Mouse (Mus musculus): ENCODE data around the gene Emid1. TPM values are rescaled to one million over a fixed set of nuclear protein-coding genes. Genes with fewer than 3 reads are reported as not detected.

The Emid1 gene
- total RNA-seq, 2 experiments from 2014 or later, result 3.2 to 5.2 TPM

DNA sequence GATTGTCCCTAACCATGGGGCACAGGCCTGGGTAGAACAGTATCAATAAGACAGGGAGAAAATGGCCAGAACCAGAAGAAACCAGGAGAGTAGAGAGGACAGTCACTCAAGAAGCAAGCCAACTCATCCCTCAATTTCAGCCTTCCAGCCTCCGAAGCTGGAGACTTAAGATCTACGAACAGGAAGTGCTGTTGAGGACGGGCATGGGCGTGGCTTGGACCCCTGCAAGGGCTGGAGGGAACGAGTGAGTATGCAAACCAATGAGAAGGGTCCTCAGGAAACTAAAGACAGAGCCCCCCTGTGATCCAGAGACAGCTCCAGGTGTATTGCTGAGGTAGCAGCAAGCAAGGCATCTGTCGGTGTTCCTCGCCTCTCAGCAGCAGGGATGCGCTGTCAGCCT lies 12.3 kb upstream of the Emid1 start:
- no peak for ATAC-seq (replicated peaks; ENCODE audit: low FRiP score, low TSS enrichment, poor library complexity, severe bottlenecking)

DNA sequence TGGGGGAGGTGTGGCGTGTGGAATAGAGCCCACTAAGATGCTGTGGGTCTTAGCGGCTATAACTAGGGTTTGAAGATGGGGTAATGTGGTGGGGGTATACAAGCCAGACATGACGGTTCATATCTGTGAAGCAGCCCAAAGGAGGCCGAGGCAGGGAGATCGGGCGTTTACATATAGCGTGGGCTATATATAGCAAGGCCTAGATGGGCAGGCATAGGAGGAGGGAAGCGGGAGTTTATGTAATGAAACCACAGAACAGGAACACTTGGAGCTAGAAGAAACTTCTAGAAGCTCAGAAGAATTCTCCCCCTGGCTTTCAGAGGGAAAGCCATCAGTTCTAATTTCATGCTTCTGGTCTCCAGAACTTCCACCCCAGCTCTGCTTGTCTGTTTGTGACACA lies 11.4 kb upstream of the Emid1 start:
- ATAC-seq (replicated peaks; ENCODE audit: low FRiP score, low TSS enrichment, poor library complexity, severe bottlenecking), result no peak

DNA sequence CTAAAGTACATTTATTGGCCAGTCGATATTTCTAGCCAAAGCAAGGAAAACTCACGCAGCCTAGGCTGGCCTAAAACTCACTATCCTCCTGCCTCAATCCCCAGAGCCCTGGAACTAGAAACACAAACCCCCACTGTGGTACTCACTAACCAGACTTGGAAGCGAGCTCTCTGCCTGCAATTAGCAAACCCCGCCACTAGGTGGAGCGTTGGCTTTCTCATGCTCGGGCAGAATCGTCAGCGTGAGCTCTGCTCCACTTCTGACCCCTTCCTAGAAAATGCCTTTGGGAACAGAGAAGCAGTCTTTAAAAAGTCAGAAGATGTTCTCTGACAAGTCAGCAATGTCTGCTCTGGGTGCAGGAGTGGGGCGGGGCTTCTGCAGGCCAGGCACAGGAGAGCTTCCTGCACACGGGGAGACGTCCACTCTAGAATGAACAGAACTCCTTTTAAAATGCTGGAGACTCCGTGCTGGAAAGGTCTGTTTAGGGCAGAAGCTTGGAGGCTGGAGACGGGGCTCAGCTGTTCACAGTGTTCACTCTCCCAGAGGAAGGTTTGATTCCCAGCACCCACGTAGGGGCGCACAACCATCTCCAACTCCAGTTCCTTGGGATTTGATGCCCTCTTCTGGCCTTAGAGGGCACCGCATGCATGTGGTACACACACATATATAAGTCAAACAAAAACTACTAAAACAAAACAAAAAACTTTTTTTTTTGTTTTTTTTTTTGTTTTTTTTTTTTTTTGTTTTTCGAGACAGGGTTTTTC lies 8.8 kb upstream of the Emid1 start:
- no peak for ATAC-seq (replicated peaks; ENCODE audit: low FRiP score, low TSS enrichment, poor library complexity, severe bottlenecking)

DNA sequence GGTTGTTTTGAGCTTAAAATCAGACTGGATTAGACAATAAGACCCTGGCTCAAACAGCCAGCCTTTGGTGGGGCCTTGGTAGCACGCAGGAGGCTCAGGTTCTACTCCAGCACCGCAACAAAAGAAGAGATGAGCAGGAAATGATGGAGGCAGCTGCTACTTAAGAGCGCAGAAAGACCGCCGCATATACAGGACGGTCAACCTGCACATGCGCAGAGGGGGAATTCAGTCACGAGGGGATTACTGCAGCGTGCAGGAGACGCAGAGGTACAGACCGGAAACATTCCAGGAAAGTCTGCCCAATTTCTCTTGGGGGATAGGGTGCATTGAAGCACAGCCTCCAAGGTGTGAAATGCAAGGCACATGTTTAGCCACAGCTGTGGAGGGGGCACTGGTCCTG lies 6.0 kb upstream of the Emid1 start:
- ATAC-seq (replicated peaks; ENCODE audit: low FRiP score, low TSS enrichment, poor library complexity, severe bottlenecking), result no peak

DNA sequence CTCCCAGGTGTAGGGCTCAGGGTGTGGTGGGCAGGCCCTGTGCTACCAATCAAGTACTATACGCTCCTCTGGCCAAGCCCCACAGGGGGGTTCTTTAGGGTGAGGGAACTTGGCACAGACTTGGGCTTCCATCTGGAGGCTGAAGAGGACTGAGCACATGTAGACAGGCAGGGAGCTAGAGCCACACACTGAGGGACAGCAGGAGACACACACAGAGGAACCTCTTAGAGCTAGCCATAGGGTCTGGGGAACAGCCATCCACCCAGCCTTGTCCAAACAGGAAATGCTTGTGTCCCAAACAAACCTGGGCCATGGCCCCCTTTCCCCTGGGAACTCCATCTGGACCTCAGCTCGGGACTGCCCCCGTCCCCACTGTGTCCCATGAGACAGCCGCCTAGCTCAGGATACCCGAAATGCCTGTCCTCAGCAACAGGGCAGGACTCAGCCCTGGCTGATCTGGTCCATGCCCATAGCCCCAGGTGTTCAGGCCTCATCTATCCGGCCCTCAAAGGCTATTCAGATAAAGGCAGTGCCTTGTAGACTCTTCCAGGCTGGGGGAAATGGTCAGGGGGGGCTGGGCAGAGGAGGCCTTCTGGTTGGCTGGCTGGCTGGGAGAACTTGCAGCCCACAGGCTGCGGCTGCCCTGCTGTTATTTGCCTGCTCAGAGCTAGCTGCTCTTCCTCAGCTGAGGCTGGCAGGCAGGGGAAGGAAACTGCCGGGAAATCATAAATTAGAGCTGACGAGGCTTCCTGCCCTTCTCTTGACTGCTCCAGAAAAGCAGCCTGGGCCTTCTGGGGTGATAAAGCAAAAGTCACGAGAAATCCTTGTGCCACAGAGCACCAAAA lies 3.1 kb upstream of the Emid1 start:
- ATAC-seq (replicated peaks; ENCODE audit: low FRiP score, low TSS enrichment, poor library complexity, severe bottlenecking), result no peak

DNA sequence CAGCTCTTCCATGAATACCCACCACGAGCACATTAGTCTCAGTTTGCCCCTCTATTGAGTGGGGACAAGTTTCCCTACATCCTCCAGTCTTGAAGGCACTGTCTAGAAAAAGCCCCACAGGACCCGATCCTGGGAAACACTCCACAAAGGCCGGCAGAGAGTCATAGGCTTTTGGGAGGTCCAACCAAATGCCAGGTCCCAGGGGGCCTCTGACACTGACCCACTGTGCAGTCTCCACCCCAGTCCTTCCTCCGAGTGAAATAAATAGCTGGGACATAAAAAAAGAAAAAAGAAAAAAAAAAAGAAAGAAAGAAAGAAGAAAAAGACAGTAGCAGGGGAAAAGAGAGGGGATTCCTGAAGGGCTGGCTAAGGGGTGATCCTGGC lies 818 bp downstream of the Emid1 start:
- ATAC-seq (replicated peaks; ENCODE audit: low FRiP score, low TSS enrichment, poor library complexity, severe bottlenecking), result no peak

DNA sequence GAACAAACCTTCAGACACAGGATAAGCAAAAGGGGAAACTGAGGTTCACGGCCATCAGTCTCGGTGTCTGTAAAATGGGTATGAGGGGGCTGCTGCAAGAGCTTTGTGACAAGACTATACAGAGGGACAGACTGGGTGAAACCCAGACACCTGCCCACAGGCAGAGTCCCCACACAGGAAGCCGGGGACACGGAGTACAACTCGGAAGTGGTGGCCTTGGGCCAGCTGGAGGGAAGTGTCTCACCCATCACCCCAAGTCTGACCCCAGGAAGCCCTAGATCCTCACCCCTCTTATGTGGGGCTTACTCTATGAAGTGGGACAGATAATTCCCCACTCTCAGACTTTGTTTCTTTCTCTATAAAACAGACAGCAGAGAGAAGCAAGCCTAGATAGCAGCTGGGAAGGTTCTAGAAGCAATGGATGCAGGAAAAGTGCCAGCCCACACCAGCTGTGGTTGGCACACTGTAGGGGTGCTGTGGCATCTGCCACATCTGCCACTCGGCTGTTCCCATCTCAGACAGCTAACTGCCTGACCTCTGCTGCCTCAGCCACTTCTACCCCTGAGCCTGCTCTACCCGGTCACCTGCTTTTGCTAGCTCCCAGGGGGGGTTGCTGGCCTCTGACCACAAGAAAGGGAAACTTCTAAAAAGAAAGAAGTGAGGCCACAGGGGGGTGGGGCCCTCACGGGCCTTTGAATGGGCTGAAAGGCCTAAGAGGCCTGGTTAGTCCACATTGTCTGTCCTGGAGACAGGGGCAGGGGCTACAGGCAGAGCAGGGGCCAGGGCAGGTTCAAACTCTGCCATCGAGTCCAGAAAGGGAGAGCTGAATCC lies 1.4 kb downstream of the Emid1 start:
- no peak for ATAC-seq (replicated peaks; ENCODE audit: low FRiP score, low TSS enrichment, poor library complexity, severe bottlenecking)

DNA sequence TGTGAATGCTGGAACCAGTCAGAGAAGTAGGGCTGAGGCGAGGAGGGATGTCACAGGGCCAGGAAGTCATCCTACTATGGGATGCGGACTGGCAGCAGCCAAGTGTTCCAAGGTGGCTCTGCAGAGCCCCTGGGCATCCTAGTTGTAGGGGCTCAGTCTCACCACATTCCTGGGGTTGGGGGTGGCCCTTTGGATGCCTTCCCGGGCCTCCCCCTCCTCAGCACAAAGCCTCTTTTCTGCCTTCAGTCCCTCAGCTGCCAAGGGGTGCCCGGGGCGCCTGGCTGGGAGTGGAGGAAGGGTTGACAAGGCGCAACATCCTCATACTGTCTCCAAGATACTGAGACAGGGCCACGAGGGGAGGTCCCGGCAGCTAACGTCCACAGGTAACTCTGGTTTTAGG lies 2.1 kb downstream of the Emid1 start:
- no peak for ATAC-seq (replicated peaks; ENCODE audit: low FRiP score, low TSS enrichment, poor library complexity, severe bottlenecking)

DNA sequence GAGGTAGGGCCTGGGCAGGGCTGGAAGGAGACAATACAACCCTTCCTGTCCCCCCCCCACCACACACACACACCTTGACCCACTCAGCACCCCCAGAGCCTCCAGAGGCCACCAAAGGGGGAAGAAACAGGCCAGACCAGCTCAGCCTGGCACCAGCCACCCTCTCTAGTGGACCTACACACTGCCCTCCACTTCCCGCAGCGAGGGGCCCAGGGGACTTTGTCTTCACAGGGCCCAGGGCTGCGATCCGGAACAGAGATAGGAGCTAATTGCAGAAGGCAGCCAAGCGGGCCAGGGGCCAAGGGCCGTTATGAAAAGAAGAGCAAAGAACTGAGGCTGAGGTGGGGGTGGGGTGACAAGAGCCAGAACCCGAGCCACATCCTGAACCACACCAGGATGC lies 2.8 kb downstream of the Emid1 start:
- ATAC-seq (replicated peaks; ENCODE audit: low FRiP score, low TSS enrichment, poor library complexity, severe bottlenecking), result no peak

DNA sequence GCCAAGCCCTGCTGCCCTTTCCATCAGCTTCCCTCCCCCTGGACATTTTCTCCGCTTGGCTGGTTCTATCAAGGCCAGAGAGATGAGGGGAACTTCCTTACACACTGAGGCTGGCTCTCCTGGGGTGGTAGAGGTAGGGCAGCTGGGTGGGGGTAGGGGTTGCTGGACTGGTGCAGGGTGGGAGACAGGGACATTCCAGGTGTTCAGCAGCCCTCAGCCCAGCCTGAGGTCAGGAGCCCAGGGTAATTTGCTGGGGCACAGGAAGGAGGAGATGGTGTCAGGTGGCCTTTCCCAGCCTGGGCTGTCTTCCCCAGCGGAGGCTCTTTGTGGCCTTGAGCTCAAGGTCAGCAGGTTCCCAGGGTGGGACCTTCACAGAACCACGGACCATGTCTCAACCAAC lies 6.5 kb downstream of the Emid1 start:
- no peak for ATAC-seq (replicated peaks; ENCODE audit: low FRiP score, low TSS enrichment, poor library complexity, severe bottlenecking)

DNA sequence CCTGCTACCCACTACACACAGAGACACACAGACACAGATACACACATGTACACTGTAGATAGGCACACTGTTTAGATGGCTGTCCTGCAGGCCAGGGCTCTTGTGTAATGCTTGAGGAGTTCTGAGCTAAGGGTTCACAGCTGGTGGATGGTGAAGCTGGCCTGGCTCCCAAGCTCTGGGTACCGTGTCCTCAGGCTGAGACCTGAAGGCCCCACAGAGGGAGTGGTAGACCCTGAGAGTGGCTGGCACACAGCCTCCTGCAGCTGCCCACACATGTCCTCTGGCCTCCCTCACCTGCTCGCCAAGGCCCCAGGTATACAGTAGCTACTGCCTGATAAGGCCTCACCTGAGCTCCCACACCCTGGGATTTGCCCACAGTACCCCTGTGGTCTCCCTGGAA lies 10.1 kb downstream of the Emid1 start:
- ATAC-seq (replicated peaks; ENCODE audit: low FRiP score, low TSS enrichment, poor library complexity, severe bottlenecking), result no peak

DNA sequence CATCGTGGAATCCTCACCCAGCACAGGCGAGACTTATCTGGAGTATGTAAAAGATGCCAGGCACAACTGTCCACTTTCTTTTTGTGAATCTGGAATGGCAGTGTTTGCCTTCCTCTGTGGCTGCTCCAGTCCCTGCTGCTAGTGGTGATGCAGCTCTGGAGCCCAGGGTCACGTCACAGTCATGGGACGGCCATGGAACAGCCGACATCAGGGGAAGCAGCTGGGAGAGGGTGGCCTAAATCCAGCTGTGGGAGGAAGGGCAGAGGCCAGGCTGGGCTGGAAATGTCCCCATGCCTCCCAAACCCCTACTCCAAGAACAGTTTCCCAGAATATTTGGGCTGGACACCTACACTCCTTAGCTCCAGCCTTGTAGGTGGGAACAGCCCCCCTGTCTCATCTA lies 10.8 kb downstream of the Emid1 start:
- no peak for ATAC-seq (replicated peaks; ENCODE audit: low FRiP score, low TSS enrichment, poor library complexity, severe bottlenecking)

DNA sequence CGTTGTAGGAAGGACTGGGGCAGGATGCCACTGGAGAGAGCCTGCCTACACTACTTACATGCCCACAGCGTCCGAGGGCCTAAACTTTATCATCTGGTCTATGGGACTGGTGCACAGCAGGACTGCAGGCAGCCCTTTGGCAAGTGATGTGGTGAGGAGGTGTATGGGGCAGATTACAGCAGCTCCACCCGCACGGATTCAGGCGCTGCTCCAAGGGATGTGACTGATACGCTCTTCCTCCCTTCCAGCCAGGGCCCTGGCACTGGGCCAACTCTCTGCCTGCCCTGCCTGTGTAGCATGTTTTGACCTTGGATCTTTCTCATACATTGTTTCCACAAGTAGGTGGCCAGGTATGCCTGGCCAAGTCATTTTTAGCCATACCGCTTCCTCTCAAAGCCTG lies 11.4 kb downstream of the Emid1 start:
- peak; percentile 97 for ATAC-seq (replicated peaks; ENCODE audit: low FRiP score, low TSS enrichment, poor library complexity, severe bottlenecking)

DNA sequence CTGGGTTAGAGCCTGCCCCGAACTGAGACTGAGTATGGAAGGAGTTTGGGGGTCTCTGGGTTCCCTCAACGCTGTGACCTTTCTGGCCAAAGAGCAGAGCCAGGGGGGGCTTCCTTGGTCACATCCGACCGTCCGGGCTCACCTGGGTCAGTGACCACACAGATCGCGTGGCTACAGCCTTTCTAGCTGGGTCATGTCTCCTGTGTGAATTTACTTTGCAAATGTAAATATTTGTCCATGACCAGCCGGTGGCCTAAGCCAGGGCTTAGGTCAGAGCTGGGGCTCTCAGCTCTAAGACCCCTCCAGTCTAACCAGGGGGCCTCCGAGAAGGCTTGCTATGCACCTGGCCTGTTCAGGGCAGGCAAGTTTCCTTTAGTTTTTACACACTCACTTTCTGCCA lies 12.7 kb downstream of the Emid1 start:
- ATAC-seq (replicated peaks; ENCODE audit: low FRiP score, low TSS enrichment, poor library complexity, severe bottlenecking), result no peak

DNA sequence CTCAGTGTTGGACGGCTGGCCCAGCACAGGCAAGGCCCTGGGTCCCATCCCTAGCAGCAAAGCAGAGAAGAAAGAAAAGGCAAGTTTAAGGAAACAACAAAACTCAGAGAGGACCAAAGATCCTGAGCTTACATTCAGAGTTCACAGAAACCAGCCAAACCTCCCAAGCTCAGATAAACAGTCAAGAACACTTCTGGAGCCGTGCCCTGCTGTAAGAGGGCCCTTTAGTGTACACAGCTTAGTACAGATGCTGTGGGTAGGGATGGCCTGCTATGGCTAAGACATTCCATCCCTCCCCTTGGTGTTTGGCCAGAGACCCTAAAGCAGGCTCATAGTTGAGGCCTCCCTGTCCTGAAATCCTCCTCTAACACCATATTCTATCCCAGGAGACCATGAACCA lies 13.4 kb downstream of the Emid1 start:
- no peak for ATAC-seq (replicated peaks; ENCODE audit: low FRiP score, low TSS enrichment, poor library complexity, severe bottlenecking)

DNA sequence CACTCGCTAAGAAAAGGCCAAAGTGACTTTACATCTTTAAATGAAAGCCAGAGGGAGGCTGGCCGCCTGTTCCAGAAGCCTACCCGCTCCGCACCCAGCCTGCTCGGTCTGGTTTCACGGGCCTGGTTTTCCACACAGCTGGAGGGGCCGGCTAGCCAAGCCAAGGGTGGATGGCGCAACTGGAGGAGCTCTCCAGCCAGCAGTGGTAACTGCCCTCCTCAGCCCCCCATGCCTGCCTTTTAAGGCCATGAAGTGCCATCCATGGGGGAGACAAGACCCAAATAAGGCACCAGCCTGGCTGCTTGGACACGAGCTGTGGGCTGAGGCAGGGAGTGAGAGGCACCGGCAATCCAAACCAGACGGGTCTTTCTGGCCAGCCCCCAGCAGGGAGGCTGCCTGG lies 16.1 kb downstream of the Emid1 start:
- ATAC-seq (replicated peaks; ENCODE audit: low FRiP score, low TSS enrichment, poor library complexity, severe bottlenecking), result no peak

DNA sequence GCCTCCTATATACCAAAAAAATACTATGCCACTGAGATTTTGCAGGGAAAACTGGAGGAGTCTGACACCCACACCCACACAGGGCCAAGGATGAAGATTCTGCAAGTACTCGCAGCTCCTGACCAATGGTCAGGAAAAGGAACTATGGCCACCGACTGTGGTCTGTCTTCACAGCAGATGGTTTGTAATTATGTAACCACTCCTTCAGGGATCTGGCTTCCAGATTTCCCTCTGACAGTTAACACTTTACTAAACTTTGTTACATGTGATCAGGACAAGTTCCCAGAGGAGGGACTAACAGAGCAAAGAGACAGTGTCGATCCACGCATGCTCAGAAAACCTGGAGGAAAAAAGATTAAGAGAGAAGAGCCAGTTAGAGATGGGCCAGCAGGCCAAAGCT lies 19.3 kb downstream of the Emid1 start:
- ATAC-seq (replicated peaks; ENCODE audit: low FRiP score, low TSS enrichment, poor library complexity, severe bottlenecking), result no peak

DNA sequence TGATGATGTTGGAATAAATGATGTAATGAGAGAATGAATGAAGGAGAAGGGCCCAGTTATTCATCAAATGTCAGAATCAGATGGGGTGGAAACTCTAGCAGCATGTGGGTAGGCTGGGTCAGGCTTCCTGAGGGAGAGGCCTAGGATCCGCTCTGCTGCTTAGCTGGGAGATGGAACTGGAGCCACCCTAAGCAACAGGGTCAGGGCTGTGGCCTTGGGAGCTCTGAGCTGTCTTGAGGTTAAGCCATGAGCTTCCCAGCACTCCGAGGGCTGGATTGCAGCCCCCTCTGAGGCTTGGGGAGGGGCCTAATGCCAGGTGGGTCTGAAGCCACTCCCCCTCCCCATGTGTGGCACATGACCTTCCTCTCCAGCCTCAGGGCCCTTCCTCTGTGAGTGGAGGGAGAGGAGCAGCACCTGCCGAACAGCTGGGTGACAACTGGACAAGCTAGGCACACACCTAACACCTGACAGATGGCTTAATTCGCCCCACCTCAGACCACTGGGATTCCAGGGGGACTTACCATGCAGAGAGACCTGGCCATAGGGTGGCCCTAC lies 21.9 kb downstream of the Emid1 start:
- 0 out of 2 replicates have a peak, but pooled peaks have one; percentile 23 for ATAC-seq (replicated peaks; ENCODE audit: low FRiP score, low TSS enrichment, poor library complexity, severe bottlenecking)

DNA sequence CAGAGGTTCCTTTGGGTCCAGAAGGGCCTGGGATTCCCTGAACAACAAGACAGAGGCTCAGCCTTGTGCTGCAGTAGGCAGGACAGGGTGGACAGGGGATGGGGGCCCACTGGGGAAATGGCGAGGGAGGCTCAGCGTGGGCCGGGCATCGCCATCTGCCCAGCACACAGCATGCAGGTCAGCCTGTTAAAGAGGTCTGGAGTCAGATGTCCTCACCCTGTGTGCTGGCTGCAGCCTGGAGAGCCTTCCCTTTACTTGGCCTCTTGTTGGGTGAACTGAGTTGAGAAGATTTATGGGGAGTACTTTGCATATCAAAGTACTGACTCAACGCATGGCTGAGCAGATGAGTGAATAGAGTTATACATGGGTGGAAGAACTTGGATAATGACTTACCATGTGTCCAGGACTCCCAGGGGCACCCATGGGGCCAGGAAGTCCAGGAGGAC lies 23.0 kb downstream of the Emid1 start:
- no peak for ATAC-seq (replicated peaks; ENCODE audit: low FRiP score, low TSS enrichment, poor library complexity, severe bottlenecking)

DNA sequence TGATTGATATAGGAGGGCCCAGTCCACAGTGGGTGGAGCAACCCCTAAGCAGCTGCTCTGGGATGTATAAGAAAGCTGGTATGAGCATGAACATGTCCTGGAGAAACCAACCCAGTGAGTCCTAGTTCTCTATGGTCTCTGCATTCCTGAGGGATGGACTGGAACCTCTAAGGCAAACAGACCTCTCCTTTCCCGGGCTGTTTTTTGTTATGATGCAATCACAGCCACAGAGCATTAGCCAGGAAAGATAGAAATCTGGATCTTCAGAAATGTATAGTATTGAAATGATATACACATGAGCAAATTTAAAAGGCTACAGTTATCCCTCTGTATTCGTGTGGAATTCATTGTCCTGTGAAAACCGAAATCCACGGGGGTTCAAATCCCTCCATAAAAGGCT lies 26.3 kb downstream of the Emid1 start:
- no peak for ATAC-seq (replicated peaks; ENCODE audit: low FRiP score, low TSS enrichment, poor library complexity, severe bottlenecking)
